Mouse (Mus musculus) adrenal gland, adult (tissue): ENCODE data around the gene Sfmbt1.

Experiments used
- DNase-seq, 2 experiments: peaks; one replicate each; pipeline ENCODE4 v3.0.0; 2022 to 2023; ENCODE audit warnings: low spot score in 1 of 2; ENCODE audit not compliant: inconsistent age in 2 of 2

Sfmbt1 gene

DNA sequence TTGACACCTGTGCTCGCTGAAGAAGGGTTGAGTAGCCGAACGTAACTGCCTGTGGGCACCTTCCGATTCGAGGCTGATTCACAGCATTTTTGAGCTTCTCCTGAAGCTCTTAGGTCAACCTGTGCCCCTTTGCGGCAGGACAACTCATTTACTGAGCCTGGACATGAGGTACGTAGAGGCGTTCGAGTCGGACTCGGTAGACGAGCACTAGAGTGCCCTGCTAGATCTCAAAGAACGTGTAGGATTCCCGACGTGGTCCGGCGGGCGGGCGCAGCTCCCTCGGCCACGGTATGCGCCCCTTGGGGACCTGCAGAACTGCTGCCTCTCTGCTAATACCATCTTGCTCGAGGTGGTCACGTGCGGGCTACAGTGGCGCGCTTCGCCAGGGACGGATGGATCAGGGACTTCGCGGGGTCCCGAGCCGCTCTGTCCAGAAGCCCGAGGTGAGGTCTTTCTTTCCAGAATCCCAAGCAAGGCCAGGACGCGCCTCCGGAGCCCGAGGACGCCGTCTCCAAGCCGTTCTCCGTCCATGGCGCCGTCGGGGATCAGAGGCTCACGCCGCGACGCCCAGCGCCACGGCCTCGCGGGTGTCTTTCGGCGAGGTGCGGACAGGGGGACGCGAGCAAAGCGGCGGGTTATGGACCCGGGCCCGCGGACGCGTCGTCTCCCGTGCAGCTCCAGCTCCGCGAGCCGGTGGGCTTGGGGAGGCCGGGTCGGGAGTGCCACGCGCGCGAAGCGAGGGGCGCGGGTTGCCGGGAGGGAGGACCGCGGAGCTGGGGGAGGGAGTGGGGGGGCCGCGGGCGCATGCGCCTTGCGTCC lies at the start of gene Sfmbt1:
Sfmbt1 (plus strand) TSS at position 51 of the 819 bp plus-strand sequence.
- no peak for DNase-seq

DNA sequence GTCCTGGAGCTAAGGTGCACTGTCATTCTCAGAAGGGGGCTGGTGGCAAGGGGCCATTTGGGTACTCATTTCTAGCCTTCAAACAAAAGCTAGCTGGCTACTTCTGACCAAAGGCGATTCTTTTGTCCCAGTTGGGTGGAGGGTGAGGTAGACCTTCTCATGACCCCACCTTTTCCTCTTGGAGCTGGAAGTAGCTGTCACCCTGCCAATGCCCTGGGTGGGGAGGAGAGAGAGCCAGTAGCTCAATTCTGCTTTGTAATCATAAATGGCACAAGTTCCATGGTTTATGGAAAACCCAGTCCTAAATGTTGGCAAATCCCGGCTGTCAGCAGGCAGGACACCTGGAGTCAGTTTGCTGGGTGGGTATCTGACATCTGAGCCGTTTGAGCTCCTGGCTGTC lies 48.6 kb upstream of the Sfmbt1 start:
- no peak for DNase-seq

DNA sequence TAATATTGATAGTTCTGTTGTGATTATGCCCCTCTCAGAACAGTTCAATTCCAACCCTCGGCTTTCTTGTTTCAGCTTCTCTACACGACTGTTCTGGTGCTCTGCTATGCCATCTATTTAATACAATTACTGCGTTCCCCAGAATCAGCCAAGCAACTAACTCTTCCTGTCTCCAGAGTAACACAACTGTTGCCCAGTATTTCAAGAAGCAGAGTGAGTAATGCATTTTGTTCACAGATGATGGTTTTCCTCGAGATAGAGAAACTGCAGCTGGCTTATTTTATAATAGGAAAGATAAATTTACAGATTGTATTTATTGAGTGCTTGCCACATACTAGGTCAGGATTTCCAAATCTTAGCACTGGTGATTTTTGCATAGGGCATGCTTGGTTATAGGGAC lies 48.0 kb upstream of the Sfmbt1 start:
- no peak for DNase-seq

DNA sequence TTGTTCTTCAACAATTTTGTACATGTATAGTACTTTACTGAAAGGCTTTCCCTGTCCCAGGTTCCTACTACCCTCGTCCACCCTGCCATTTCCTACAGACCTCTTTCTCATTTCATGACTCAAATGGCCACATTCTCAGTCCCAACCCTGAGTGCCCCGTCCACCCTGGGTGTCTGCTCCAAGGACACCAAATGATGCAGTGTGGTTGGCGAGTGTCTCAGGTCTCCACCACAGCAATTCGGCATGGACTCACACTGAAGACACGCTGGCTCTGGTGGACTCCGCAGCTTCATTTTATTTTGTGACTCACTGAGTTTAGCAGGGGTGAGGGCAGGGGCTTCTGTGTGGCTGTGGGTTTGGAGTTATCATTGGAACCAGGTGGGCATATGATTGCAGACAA lies 44.5 kb upstream of the Sfmbt1 start:
- peak; percentile 77 to 81 for DNase-seq

DNA sequence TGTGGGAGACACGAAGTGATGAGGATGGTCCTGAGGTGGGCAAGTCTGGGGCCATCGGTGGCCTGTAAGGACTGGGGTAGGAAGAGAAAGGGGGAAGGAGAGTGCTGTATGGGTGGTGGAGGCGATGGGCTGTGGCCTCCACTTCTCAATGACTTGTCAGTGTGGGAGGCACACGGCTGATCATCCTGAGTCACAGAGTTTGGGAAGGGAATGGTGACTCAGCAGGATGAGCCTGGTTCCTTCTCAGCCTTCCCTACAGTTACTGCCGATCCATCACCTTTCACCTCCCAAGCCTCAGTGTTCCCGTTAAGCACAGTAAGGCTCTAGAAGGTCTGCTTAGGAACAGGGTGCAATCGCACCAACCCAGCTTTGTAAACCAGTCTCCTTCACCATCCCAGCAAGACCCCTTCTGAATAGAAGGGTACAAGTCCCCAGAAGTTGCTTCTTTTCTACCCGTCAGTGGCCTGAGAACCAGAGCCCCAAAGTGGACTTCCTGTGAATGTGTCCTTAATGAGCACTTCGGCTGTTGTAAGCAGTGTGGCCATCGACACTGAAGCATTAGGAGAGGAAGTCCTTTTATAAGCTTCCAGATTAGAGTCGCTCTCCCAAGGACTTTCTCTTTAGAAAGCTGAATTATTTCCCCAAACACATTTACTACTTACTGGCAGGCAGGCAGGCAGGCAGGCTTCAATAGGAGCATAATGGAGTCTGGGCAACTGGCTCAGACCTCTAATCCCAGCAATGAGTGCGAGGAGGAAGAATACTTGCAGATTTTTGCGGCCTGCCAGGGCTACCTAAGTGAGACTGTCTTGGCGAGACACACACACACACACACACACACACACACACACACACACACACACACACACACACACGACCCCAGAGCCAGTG lies 43.3 kb upstream of the Sfmbt1 start:
- DNase-seq = peak; percentile 80 to 88

DNA sequence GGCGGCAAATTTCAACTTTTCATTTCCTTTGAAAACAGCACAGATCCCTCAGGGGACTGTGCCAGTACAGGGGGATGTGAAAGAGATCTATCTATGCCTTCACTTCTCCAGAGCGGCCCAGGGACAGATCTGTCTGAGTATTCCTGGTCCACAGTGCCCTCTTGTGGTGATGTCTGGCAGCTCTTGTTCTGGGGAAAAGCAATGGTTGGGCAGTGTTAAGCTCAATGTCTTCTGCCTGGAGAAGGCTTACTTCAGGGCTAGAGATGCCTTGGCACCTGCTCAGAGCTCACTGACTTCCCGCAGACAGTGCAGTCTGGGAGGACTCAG lies 42.7 kb upstream of the Sfmbt1 start:
- DNase-seq = peak; percentile 90 to 97

DNA sequence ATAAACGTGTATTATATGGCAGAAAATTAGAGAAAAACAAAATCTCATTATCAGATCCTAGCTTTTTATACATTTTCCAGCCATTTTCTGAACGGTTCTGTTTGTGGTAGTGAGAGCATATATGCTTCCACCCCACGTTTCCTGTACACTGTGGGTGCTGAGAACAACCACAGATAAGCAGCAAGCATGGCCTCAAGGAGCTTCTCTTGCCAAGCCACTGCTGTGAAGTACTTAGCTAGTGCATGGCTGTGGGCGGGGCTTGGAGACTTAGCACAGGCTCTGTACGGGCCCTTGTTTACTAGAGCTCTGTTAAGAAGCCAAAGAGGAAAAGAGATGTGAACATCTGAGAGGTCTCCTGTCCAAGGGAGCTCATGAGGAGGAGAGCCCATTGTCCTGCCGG lies 39.7 kb upstream of the Sfmbt1 start:
- no peak for DNase-seq

DNA sequence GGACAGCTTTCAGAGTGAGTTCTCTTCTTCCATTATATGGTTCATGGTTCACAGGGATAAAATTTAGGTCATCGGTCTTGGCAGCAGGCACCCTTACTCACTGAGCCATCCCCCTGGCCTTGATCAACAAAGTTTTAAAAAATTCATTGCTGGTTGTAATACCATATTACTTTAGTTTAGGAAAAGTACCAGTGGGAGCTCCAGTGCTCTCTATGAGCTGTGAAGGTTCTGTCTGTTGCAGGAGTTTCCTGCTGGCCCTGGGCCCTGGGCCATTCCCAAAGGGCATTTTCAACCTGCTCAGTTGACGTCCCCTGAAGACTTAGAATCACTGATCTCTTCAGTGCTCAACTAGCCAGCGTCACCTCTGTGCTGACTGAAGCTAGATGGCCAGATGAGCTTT lies 32.5 kb upstream of the Sfmbt1 start:
- peak; percentile 82 to 91 for DNase-seq

DNA sequence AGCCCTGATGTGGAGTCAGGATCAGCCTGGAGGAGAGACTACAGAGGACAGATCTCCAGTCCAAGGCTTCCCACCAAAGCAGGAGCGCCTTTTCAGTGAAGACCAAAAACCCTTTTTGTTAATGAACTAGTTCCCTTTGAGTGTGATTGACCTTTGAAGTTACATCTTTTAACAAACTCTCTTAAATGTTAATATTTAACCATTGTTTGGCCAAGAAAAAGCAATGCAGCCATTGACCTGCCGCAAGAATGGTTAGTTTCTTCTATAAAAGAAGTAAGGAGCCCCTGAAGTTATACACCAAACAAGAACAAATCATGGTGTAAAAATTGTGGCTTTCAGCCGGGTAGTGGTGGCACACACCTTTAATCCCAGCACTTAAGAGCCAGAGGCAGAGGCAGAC lies 24.0 kb upstream of the Sfmbt1 start:
- no peak for DNase-seq

DNA sequence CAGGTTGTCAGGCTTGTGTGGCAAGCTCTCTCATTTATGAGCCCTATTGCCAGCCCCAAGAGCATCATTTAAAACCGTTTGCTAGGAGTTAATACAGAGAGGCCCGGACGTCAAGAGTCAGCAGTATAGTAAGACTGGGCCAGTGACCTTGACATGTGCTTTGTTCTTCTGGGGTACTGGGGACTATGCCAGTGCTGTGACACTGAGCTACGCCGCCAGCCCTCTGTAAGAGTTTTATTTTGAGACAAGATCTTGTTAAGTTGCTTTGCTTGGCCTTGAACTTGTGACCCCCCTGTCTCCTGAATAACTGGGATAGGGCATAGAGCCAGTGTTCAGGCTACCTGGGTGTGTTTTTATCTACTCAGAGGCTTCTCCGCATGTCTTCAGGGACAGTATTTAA lies 22.2 kb upstream of the Sfmbt1 start:
- DNase-seq = peak; percentile 64 to 77

DNA sequence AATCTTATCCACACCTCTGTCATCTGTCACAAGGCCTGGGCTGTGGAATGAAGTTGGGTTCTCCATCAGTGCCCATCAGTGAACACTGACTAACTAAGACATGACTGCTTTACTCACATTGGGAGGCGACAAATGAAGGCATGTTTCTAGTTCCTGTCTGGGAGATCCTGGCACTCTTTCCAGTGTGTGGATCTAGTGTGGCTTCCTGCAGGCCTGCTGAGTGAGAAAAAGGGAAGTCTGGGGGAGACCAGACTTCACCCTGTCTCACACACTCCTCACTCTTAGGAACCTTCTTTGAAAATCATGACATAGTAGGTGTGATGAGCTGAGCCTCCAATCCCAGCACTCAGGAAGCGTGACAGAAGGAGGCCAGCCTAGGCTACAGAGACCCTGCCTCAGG lies 19.9 kb upstream of the Sfmbt1 start:
- no peak for DNase-seq

DNA sequence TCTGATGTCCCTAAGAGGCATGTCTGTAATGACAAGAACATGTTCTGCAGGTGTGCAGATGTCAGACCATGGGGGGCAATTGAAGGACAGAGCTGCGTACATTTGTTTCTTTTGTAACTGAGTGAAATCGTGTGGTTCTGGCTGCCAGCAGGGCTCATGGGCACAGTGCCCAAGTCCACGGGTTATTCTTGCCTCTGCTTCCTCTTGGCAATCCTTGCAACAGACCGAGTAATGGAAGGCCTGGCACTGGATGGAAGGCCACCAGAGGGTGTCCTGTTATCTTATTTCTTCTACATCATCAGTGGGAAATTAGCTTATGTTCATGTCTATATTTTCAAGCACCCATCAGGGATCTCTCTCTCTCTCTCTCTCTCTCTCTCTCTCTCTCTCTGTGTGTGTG lies 19.0 kb upstream of the Sfmbt1 start:
- DNase-seq = peak; percentile 87 to 96

DNA sequence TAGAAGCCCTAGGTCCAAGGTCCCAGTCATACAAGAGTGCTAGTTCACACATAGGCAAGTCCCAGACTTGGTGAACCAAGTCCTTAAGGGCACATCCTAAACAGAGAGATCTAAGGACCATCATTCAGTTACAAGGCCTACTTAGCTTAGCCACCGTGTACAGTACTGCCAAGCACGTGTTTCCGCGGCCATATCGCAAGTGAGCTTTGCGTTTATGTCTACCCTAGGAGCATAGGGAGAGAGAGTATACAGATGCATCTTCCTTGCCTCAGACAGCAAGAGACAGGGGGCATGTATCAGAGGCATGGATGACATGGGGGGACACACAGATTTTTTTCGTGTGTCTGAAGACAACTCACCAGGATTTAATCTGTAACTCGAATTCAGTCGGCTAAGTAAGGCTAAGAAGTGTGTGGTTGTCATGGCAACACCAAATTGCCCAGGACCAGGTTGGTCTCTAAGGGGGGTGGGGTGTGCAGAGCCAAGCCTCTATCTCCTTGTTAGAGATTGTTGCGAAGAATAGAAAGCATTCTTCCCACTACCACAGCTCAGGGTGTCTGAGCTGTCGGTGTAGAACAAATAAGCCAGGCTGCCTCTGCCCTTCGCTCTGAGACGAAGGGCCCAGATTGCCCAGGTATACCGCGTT lies 17.1 kb upstream of the Sfmbt1 start:
- no peak for DNase-seq

DNA sequence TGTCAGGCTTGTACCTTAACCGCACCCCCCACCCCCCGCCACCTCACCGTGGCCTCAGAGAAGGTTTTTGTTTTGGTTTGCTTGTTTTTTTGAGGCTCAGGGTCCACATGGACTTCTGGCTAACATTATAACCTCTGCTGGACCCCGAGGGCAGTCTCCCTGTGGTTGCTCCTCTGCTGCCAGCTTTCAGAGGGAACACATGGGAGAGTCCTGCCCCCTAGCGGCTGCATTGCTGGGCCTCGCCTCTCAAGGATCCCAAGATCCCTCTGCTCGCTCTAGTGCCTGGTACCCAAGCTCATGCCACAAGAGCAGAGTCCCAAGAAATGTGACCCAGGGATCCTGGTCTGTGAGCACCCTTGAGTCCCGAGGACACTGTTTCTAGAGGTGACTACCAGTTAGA lies 15.0 kb upstream of the Sfmbt1 start:
- DNase-seq = peak; percentile 65 to 83

DNA sequence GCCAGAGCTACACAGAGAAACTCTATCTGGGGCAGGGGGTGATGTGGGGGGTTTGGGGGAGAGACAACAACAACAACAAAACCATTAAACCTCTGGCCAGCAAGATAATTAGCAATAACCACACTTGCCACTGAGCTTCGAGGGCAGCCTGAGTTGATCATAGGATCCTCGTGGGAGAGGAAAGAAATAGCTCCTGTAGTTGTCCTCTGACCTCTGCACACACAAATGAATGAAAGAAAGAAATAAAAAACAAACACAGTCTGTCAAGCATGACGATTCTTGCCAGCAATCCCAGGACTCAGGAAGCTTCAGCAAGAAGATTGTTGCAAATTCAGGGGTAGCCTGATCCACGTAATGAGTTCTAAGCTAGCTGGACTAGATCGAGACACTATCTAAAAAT lies 12.1 kb upstream of the Sfmbt1 start:
- no peak for DNase-seq

DNA sequence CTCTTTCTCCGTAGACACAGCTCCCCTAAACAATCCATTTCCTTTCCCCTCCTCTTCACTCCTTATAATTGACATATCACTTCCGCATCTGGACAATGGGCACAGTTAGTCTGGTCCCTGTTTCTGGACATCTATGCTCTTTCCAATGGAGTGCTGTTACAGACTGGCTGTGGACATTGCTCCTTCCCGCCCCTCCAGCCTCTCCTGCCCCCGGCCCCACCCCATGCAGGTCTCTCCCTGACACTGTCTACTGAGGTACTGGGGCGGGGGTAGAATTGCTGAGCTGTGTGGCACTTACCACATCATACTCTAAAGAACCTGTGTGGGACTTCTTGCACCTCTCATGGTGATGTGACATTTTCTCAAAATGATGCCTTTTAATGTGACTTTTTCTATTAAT lies 11.6 kb upstream of the Sfmbt1 start:
- no peak for DNase-seq

DNA sequence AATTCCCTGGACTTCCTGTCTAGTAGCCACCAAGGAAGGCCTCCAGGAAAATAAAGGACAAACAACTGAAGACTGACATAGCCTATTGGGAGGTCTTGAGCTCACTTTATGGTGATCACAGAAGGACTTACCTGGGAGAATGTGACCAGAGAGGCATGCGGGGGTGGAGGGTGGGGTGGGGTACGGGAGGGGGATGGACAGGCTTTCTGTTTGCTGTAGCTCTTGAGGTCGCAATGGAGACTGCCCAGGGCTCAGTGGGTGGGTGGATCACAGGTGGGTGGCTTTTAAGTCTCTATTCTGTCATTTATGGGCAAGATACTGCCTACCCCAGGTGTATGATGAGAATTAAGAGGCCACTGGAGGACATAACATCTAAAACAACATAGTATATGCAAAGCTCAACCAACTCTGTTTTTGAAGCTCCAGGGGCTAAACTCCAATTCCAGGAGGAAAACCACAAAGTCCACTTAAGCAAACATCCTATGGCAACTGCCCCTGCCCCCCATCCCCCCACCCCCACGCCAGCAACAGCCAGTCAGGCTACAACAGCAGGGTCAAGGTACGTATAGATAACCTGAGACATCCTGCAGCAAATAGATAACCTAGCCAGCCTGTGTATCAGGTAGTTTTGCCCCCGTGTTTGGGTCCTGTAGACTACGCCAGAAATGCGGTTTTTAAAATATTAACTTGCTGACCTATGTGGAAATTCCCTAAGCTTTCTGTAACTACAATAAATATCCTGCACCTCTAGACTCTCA lies 10.4 kb upstream of the Sfmbt1 start:
- DNase-seq = no peak

DNA sequence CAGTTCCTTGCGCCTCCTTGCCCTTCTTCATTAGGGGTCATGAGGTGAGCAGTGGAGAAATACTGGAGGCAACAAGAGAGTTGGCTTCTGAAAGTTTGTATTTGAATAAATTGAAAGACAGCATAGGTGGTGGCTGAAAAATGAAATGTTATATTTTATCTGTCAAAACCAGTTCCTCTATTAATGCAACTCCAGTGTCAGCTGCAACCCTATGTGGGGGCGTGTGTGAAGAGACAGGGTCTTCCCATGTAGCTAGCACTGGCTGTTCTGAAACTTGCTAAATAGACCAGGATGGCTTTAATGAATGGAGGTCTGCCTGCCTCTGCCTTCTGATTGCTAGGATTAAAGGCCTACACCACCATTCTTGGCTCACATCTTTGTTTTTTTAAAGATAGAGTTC lies 2.8 kb upstream of the Sfmbt1 start:
- DNase-seq = no peak

DNA sequence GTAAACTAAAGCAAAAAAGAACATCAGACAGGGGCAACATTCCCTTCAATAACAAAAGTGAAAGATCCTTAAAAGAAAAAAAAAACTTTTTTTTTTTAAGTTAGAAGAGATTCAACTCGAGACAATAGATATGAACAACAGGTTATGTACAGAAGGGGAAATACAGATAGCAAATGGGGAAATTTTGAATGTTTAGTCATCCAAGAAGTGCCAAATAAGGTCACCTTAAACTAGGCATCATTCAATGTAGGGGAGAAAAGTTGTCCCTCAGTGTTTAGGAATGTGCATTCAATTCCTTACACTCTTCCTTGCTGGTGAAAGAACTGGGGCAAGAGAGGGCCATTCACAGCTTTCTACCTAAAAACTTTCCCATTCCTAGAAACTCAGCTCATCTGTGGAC lies 880 bp upstream of the Sfmbt1 start:
- no peak for DNase-seq

DNA sequence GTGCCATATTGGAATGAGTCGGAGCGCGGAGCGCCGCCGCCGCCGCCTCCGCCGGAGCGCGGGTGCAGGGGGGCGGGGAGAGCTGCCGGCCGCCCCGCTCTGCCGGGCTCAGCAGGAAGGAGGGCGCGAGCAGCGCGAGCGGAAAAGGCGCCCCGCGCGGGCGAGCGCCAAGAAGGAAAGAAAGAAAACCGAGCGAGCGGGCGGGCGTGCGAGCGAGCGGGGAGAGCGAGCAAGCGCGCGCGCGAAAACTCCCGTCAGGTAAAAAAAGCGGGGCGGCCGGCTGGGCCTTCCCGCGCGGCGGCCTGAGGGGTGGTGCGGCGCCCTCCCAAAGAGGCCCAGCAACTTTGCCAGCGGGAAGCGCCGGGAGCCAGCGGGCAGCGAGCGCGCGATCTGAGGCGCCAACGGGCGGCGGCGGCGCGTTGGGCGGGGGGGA lies 985 bp downstream of the Sfmbt1 start:
- peak; percentile 88 to 96 for DNase-seq
